Mouse (Mus musculus): ENCODE measurements around the gene Tfec. TPM values are rescaled to one million over a fixed set of nuclear protein-coding genes. Genes with fewer than 3 reads are reported as not detected.

Gene Tfec
- 0.11 TPM for polyA plus RNA-seq (2014; fragmentation: Illumina TruSeq; extraction: RNeasy Lipid Tissue Mini Kit (QIAGEN cat#74804); ENCODE audit: low read depth, low replicate concordance)

DNA sequence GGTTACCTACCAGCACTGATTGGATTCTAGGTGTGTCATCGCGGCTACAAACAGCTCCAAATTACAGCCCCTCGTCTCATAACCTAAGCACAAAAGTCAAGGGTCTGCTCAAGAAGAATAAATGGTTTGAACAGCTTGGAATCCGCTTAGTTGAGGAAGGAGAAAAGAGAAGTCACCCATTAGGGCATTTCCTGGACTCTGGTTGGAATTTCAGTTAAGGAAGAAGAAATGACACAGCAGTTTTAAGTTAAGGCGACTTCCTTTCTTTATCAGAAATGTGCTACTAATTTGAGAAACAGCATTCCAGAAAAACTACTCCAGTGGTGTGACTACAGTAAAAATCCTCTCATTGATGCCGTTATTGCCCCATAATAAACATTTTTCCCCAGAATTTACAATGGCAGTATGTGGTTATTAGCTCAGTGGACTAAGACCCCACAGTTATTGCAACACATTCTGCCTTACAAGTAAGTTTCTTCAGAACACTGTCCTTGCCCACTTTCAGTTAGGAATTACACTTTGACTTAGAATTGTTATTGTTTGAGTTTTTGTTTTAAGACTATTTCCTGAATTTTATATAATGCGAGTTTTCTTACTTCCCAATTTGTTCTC, at the start of gene Tfec:
Gene Tfec (minus strand): TSS at position 191 of the 612 bp plus-strand sequence.

Other genes starting within 250 kb of the Tfec start
- 32.7 TPM for gene Tes, start 166.7 kb upstream of the Tfec start, polyA plus RNA-seq (2014; fragmentation: Illumina TruSeq; extraction: RNeasy Lipid Tissue Mini Kit (QIAGEN cat#74804); ENCODE audit: low read depth, low replicate concordance)

All from testis, adult 10 weeks (tissue).